ENCODE assay signal across 14 mouse cellular contexts in the genomic region with DNA sequence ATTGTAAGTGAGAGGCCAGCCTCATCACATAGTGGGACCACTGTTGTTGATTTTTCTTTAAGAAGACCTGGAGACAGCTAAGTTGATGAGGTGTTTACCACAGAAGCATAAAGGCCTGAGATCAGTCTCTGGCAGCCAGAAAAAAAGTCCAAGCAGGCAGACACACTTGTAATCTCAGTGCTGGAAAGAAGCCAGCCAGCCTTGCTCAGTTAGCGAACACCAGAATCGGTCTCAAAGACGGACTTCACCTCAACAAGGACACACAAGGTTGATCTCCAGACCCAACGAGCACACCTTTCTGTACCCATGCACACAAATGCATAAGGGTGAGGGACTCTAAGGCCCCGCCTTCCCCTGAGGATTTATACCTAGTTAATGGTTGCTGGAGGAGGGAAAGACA.
DNase-seq lines count a peak whose midpoint lies in the region; TF ChIP-seq lines count a peak whose summit lies in the region.
"Had no signal": no experiment of that assay in that cellular context is flagged by ENCODE, and none has a peak within 500 bp of the region (broad histone marks: within the 10 kb centered on the region; RNA-seq: fewer than 3 reads in every experiment).

No protein-coding gene starts in this region.

- no peak for TF ChIP-seq CTCF in cerebellum, adult 2 months (IDR thresholded peaks at IDR 0.05; ENCODE audit: borderline replicate concordance, insufficient read depth, low read depth, low read length)
- TF ChIP-seq CTCF in layer of hippocampus, adult 2 months (conservative IDR thresholded peaks at IDR 0.05) = no peak
- no peak for TF ChIP-seq CTCF in cortical plate, adult 2 months (IDR thresholded peaks at IDR 0.05; ENCODE audit: extremely low read depth, insufficient read depth, low read length)

- no peak overlapping the region for H3K27ac ChIP-seq in cerebellum, adult 2 months (ENCODE audit: insufficient read depth, low read length)
- peak overlapping the region; percentile 21; the same call in 1 of the 2 replicates for H3K27ac ChIP-seq in layer of hippocampus, adult 2 months
- 0 out of 2 replicates have a peak overlapping the region, but pooled peaks have one; percentile 29 for H3K27ac ChIP-seq in cortical plate, adult 2 months (ENCODE audit: insufficient read depth, low read length)
- H3K27ac ChIP-seq: heart, adult 2 months; intestine, embryonic 15.5 days; limb, embryonic 15.5 days had no signal

- no peaks in the 10 kb centered on the region for H3K27me3 ChIP-seq in cerebellum, adult 2 months (ENCODE audit: control insufficient read depth, insufficient read depth, low read length)
- H3K27me3 ChIP-seq: intestine, embryonic 15.5 days; limb, embryonic 15.5 days had no signal

- 51% methylated on average over 5 of the region's 5 CpGs for whole genome bisulfite sequencing in cerebellum, adult 2 months

- H3K4me3 ChIP-seq in cerebellum, adult 2 months (replicated peaks; ENCODE audit: insufficient read depth, low read depth, low read length) = no peak overlapping the region
- H3K4me3 ChIP-seq in layer of hippocampus, adult 2 months = no peak overlapping the region
- H3K4me3 ChIP-seq in cortical plate, adult 2 months (ENCODE audit: insufficient read depth, low read length) = no peak overlapping the region
- H3K4me3 ChIP-seq: heart, adult 2 months; intestine, embryonic 15.5 days; limb, embryonic 15.5 days had no signal

- peaks cover 37% of the 10 kb centered on the region for H3K4me1 ChIP-seq in cerebellum, adult 2 months (ENCODE audit: control insufficient read depth, insufficient read depth, low read length)
- H3K4me1 ChIP-seq in cortical plate, adult 2 months (ENCODE audit: control insufficient read depth, insufficient read depth, low read length) = peaks cover 4% of the 10 kb centered on the region; the same call in 1 of the 2 replicates
- H3K4me1 ChIP-seq: intestine, embryonic 15.5 days had no signal

- no peak for TF ChIP-seq POLR2A in cerebellum, adult 2 months (IDR thresholded peaks at IDR 0.05; ENCODE audit: borderline replicate concordance, insufficient read depth, low read length)
- no peak for TF ChIP-seq POLR2A in cortical plate, adult 2 months (IDR thresholded peaks at IDR 0.05; ENCODE audit: extremely low read depth, insufficient read depth, low read length)

- DNase-seq in cerebellum, adult 2 months = peak; percentile 49 to 55
- no peak for DNase-seq in cerebellum, adult 11 months
- no peak for DNase-seq in layer of hippocampus, adult 2 months (ENCODE audit: low spot score in 2 of 2)
- DNase-seq in layer of hippocampus, adult 9-11 months = no peak
- DNase-seq in kidney, postnatal 14 days = peak; percentile 70
- DNase-seq in embryo, embryonic 11 days = no peak
- no peak for DNase-seq in thymus, postnatal 14 days
- DNase-seq: B cell, adult 2 months; heart, adult 2 months; layer of hippocampus, postnatal 36 days; lung, adult 2 months had no signal

Comparison
In these comparisons a context has a peak if more than half of its experiments do, and no peak if none do; other contexts are left out.
1. DNase-seq: peak in cerebellum, adult 2 months (2 of 2) and kidney, postnatal 14 days (single experiment); none in cerebellum, adult 11 months (single experiment), layer of hippocampus, adult 2 months (0 of 2), layer of hippocampus, adult 9-11 months (single experiment), embryo, embryonic 11 days (single experiment) and thymus, postnatal 14 days (single experiment).